Mouse (Mus musculus): ENCODE data around the gene Gsg1l2. TPM values are rescaled to one million over a fixed set of nuclear protein-coding genes. Genes with fewer than 3 reads are reported as not detected.

Gene Gsg1l2
- total RNA-seq (2021) = not detected
- long read RNA-seq = 0 reads

DNA sequence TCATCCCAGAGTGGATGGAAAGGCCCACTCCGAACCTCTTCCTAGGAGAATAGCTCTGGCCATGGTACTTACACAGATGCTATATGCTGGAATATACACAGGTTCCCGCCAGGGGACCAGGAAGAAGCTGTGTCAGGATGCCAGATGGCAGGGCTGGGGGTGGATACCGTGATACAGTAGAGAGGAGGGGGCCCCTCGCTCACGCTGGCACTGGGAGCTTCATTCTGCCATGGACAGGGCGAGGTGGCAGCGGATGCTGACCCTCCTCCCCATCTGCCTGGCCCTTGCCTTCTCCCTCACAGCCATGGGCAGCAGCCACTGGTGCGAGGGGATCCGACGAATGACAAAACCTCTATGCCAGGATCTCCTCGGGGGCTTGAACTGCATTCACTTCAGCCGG lies at the start of gene Gsg1l2:
Gene Gsg1l2, plus strand, starts transcription at position 230 of the 400 bp plus-strand sequence.
- no peak for DNase-seq (ENCODE audit: low spot score in 2 of 2)

GRCm38 (mm10) chr11:67727095-67727494 lies 47.3 kb upstream of the Gsg1l2 start:
- no peak for DNase-seq (ENCODE audit: low spot score in 2 of 2)

GRCm38 (mm10) chr11:67728726-67729125 lies 45.7 kb upstream of the Gsg1l2 start:
- DNase-seq (ENCODE audit: low spot score in 2 of 2) = no peak

- no peak for DNase-seq (ENCODE audit: low spot score in 2 of 2)
Observed at GRCm38 (mm10) chr11:67731056-67731455, 43.4 kb upstream of the Gsg1l2 start.

GRCm38 (mm10) chr11:67733726-67734125 lies 40.7 kb upstream of the Gsg1l2 start:
- DNase-seq (ENCODE audit: low spot score in 2 of 2) = no peak

- DNase-seq (ENCODE audit: low spot score in 2 of 2) = no peak
Observed at GRCm38 (mm10) chr11:67734597-67734996, 39.8 kb upstream of the Gsg1l2 start.

- no peak for DNase-seq (ENCODE audit: low spot score in 2 of 2)
Observed at GRCm38 (mm10) chr11:67738345-67738744, 36.1 kb upstream of the Gsg1l2 start.

- DNase-seq (ENCODE audit: low spot score in 2 of 2) = no peak
Observed at GRCm38 (mm10) chr11:67738846-67739490, 35.4 kb upstream of the Gsg1l2 start.

- no peak for DNase-seq (ENCODE audit: low spot score in 2 of 2)
Observed at GRCm38 (mm10) chr11:67741569-67741968, 32.8 kb upstream of the Gsg1l2 start.

DNA sequence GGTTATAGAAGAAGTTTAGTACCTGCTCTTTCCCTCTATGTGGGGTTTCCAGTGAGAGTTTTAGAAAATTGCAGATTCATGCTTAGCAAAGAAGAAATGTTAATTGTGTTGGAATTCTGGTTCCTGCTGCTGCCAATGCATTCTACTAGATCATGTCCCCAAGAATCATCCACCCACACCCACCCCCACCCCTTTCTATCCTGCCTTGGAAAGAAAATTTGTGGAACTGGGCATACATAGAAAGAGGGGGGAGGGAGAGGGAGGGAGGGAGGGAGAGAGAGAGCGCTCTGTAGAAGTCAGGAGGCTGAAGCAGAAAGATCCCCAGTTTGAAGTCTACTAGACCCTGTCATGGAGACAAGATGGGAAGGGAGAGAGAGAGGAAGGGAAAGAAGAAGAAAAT lies 18.1 kb upstream of the Gsg1l2 start:
- DNase-seq (ENCODE audit: low spot score in 2 of 2) = no peak

DNA sequence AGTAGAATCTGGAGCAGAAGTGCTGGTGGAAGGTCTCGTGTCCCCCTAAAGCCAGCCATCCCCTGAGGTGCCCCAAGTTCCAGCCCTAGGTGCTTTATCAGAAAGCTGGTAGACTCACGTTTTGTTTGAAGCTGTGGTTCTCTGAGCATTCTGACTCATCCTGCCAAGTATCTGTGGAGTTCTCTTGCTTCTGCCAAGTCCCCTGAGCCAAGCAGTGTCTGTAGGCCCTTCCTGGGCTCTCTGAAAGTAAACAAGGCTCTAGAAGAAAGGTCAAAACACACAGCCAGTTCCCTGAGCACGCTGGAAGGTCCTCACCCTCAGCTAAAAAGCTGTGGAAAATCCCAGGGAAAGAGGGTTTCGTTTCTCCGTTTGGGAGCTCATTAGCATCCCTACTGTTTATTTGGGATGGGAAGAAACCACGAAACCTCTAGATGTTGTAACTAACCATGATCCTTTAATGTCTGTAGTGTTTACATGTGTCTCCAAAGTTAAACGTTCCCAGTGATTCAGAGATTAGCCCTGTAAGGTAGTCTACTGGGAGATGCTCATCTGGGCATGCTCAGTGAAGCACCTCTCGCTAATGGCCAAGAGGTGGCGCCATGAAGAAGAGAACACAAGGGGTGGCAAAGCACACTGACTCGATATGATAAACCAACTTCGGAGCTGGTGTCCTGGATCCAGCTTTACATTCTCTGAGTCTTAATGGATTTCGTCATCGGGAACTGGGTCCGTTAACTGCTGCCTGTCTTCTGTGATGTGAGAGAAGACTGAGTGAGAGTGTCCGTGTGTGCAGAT lies 16.8 kb upstream of the Gsg1l2 start:
- no peak for DNase-seq (ENCODE audit: low spot score in 2 of 2)

- no peak for DNase-seq (ENCODE audit: low spot score in 2 of 2)
Observed at GRCm38 (mm10) chr11:67771053-67771452, 3.4 kb upstream of the Gsg1l2 start, which contains the start of gene Glp2r. TSS of gene Glp2r (minus strand) at chr11:67771153.

DNA sequence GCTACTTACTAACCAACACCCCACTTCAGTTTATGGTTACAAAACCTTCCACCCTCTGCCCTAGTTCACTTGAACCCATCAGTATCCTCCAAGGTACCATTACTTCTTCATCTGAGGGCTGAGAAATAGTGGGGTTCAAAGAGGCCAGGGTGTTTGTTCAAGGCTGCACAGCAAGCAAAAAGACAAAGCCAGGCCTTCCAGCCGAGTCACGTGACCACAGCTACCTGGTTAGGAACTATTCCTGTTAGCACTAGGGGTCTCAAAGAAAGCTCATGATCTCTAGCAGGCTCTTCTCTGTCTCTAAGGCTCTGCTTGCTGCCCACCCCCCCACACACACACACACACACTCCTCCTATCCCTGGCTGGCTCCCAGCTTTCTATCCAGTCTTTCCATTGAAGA lies 2.7 kb upstream of the Gsg1l2 start:
- DNase-seq (ENCODE audit: low spot score in 2 of 2) = no peak

DNA sequence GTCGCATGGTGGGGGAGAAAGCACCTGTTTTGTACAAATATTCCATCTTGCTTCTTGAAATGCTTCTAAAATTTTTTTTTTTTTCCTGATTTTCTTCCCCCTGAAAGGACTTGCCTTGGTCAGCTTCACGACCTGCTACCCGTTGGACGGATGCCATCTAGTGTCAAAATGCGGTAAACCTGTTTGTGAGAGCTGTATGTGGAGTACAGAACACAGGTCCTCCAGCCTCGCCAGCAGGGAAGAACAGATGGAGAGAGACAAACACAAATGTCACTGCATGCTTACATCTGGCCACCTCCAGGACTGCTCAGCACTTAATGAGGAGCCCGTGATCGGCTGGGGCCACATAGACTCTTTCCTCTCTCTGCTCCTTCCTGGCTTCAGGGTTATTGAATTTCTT lies 1.8 kb upstream of the Gsg1l2 start:
- DNase-seq (ENCODE audit: low spot score in 2 of 2) = peak; percentile 62 to 63

GRCm38 (mm10) chr11:67790182-67790581 lies 15.8 kb downstream of the Gsg1l2 start:
- DNase-seq (ENCODE audit: low spot score in 2 of 2) = no peak

- DNase-seq (ENCODE audit: low spot score in 2 of 2) = no peak
Observed at GRCm38 (mm10) chr11:67797931-67798330, 23.5 kb downstream of the Gsg1l2 start, which contains the start of gene Dhrs7c. TSS of gene Dhrs7c (plus strand) at chr11:67798187.

DNA sequence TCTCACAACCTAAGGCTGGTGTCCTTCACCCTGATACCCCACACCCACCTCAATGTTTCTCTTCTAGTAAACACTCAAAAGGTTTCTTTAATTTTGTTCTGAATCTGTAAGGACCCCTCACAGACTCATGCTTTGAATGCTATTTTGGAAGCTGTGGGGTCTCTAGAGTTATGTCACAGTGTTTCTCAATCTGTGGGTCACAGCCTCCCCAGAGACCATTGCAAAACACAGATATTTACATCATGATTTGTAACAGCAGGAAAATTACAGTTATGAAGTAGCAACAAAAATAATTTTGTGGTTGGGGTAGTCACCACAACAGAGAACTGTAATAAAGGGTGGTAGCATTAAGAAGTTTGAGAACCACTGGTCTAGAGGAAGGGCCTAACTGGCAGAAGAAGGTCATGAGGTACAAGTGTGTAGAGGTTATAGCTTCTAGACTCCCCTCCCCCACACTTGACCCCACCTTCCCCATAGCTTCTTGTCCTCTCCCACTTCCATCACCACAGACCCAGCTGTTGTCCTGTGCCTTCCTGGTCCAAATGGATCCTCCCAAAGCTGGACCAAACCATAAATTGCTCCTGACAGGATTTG lies 25.8 kb downstream of the Gsg1l2 start:
- DNase-seq (ENCODE audit: low spot score in 2 of 2) = no peak

- DNase-seq (ENCODE audit: low spot score in 2 of 2) = no peak
Observed at GRCm38 (mm10) chr11:67801169-67801568, 26.8 kb downstream of the Gsg1l2 start.

- DNase-seq (ENCODE audit: low spot score in 2 of 2) = no peak
Observed at GRCm38 (mm10) chr11:67805538-67805937, 31.1 kb downstream of the Gsg1l2 start.

DNA sequence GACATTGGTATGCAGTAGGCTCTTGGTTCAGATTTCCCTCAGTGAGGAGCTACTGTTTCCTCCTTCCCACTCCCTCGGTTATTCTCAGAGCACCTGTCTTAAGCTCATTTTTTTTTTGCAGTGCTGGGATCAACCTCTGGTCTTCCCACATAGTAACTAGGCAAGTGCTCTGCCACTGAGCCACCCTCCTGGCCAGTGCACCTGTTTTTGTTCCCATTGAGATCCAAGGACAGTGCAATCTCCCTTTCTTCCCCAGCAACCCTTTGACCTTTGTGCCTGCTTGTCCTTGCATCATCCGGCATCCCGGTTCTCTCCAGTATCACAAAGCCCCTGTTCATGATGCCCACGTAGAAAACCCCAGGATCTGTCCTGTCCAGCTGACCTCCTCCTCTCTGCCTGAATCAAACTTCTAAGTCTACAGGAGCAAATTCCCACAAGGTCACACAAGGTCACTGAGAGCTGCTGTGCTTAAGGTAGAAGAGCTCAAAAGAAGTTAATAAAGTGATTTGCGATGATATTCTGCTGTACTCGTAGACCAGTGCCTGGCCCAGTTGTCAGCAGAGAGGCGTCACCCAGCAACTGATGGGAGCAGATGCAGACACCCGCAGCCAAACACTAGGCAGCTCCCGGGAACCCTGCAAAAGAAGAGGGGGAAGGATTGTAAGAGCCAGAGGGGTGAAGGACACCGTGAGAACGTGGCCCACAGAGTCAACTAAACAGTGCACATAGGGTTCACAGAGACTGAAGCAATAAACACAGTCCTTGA lies 32.6 kb downstream of the Gsg1l2 start:
- no peak for DNase-seq (ENCODE audit: low spot score in 2 of 2)

GRCm38 (mm10) chr11:67808051-67808450 lies 33.6 kb downstream of the Gsg1l2 start:
- DNase-seq (ENCODE audit: low spot score in 2 of 2) = no peak
